Comparison of ENCODE assay signal across 8 mouse cellular contexts in the genomic region with DNA sequence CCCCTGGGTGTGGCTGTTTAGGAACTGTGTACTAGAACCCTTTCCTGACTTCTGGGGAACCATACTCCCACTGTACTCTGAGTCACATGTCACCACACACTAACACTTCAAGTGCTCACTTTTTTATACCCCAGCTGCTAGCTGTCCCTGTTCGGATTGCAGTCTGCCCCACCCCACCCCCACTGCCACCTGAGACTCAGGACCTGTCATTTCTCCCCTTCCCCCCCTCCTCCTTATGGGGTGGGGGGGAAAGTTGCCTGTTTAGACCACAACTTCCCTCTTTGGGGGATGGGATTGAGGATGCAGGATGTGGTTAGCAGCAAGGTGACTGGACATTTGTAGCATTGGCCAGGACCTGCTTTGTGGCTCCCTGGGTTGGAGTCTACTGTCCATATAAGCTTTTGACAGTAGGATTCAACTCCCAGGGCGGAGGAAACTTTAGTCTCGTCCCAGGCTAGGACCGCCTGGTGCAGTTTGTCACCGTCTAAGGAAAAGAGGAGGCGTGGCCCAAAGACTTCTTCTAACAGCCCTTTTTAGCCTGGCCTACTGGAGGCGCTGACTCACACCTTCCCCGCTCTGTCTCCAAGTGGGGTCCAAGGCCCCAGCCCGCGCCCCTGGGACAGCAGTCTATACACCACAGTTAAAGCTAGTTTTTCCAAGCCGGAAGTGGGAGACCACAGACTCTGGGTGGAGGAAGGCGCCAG. TPM values are rescaled to one million over a fixed set of nuclear protein-coding genes. Genes with fewer than 3 reads are reported as not detected.
DNase-seq lines count a peak whose midpoint lies in the region; ATAC-seq lines count a peak whose summit lies in the region.

No protein-coding gene starts in this region.

- no peak for DNase-seq in heart, embryonic 10.5 days (ENCODE audit: low spot score)
- DNase-seq in heart, postnatal 14 days = no peak
- DNase-seq in B cell, adult 2 months = peak; percentile 62 to 70
- peak; percentile 40 for DNase-seq in embryo, embryonic 10.5 days (ENCODE audit: low spot score)
- no peak for DNase-seq in urinary bladder, adult 2 months (ENCODE audit: low spot score)
- DNase-seq in cerebellum, postnatal 14 days = no peak

- no peaks in the 10 kb centered on the region for H3K27me3 ChIP-seq in heart, embryonic 10.5 days (ENCODE audit: insufficient read depth, poor library complexity, severe bottlenecking)
- H3K27me3 ChIP-seq in liver, embryonic 12.5 days (replicated peaks) = no peaks in the 10 kb centered on the region
- no peaks in the 10 kb centered on the region for H3K27me3 ChIP-seq in stomach, embryonic 16.5 days (ENCODE audit: control insufficient read depth, insufficient read depth, low read length)

- peak overlapping the region; percentile 67 for H3K4me2 ChIP-seq in liver, embryonic 12.5 days
- peak overlapping the region; percentile 55 for H3K4me2 ChIP-seq in stomach, embryonic 16.5 days (ENCODE audit: low read depth, low read length)

- peak overlapping the region; percentile 50 for H3K4me3 ChIP-seq in heart, embryonic 10.5 days
- peak overlapping the region; percentile 41 for H3K4me3 ChIP-seq in liver, embryonic 12.5 days
- peak overlapping the region; percentile 39 for H3K4me3 ChIP-seq in stomach, embryonic 16.5 days (replicated peaks; ENCODE audit: low read length)

- H3K9ac ChIP-seq in liver, embryonic 12.5 days = peak overlapping the region; percentile 50; the same call in 1 of the 2 replicates
- peak overlapping the region; percentile 61 for H3K9ac ChIP-seq in stomach, embryonic 16.5 days (ENCODE audit: low read length)

- peaks cover 9% of the 10 kb centered on the region; the same call in 1 of the 2 replicates for H3K4me1 ChIP-seq in heart, embryonic 10.5 days
- H3K4me1 ChIP-seq in liver, embryonic 12.5 days = peaks cover 28% of the 10 kb centered on the region
- peaks cover 5% of the 10 kb centered on the region; the same call in 1 of the 2 replicates for H3K4me1 ChIP-seq in stomach, embryonic 16.5 days (ENCODE audit: control insufficient read depth, insufficient read depth, low read length)

- 23% methylated on average over 12 of the region's 12 CpGs for WGBS in heart, embryonic 10.5 days
- WGBS in liver, embryonic 12.5 days (ENCODE audit: insufficient replicate concordance) = 25% methylated on average over 12 of the region's 12 CpGs
- WGBS in stomach, embryonic 16.5 days = 24% methylated on average over 12 of the region's 12 CpGs

- H3K36me3 ChIP-seq in heart, embryonic 10.5 days = peaks cover 5% of the 10 kb centered on the region; the same call in 1 of the 2 replicates
- H3K36me3 ChIP-seq in liver, embryonic 12.5 days = 0 out of 2 replicates have a peak, but pooled peaks cover 1% of the 10 kb centered on the region
- no peaks in the 10 kb centered on the region for H3K36me3 ChIP-seq in stomach, embryonic 16.5 days (ENCODE audit: control insufficient read depth, insufficient read depth, low read length)

- intact Hi-C loops in heart, postnatal 14 days (cut with DNase I) = no loop called here

- no peaks in the 10 kb centered on the region for H3K9me3 ChIP-seq in heart, embryonic 10.5 days
- H3K9me3 ChIP-seq in liver, embryonic 12.5 days (replicated peaks) = no peaks in the 10 kb centered on the region
- no peaks in the 10 kb centered on the region for H3K9me3 ChIP-seq in stomach, embryonic 16.5 days (replicated peaks; ENCODE audit: control insufficient read depth, low read length)

- peak; percentile 44; the same call in 1 of the 2 replicates for ATAC-seq in liver, embryonic 12.5 days
- ATAC-seq in stomach, embryonic 16.5 days (ENCODE audit: insufficient read depth, low FRiP score) = peak; percentile 8; the same call in 1 of the 2 replicates

- H3K27ac ChIP-seq in heart, embryonic 10.5 days = peak overlapping the region; percentile 80; the same call in 1 of the 2 replicates
- peak overlapping the region; percentile 12; the same call in 1 of the 2 replicates for H3K27ac ChIP-seq in liver, embryonic 12.5 days
- peak overlapping the region; percentile 94 for H3K27ac ChIP-seq in stomach, embryonic 16.5 days (ENCODE audit: low read length)

RNA-seq across cellular contexts. Expression of a gene that starts 2.5 kb away (rescaled TPM):
- polyA plus RNA-seq in heart, embryonic 10.5 days (2016; fragmentation: Nextera tagmentation; extraction: Ambion mirVana) = 147 and 155 TPM in 2 replicates
- 10 to 100 TPM; 43.8 to 58.0 TPM for total RNA-seq in heart, postnatal 14 days (2021)
- 36.2 and 37.6 TPM in 2 replicates for polyA plus RNA-seq in liver, embryonic 12.5 days (2016; fragmentation: Nextera tagmentation; extraction: Ambion mirVana)
- polyA plus RNA-seq in stomach, embryonic 16.5 days (2015; fragmentation: Nextera tagmentation; extraction: Ambion mirVana) = 233 and 283 TPM in 2 replicates
- polyA plus RNA-seq in urinary bladder, adult 2 months (2012; rRNA removed) = 233 and 234 TPM in 2 replicates

RNA-seq across cellular contexts. Expression of a gene that starts 7.3 kb away (rescaled TPM):
- 0.05 and 0.06 TPM in 2 replicates for polyA plus RNA-seq in heart, embryonic 10.5 days (2016; fragmentation: Nextera tagmentation; extraction: Ambion mirVana)
- total RNA-seq in heart, postnatal 14 days (2021) = 10 to 100 TPM; 18.4 to 21.2 TPM
- 0.04 TPM in 1 of 2 replicates, not detected in the other for polyA plus RNA-seq in liver, embryonic 12.5 days (2016; fragmentation: Nextera tagmentation; extraction: Ambion mirVana)
- 0.80 and 0.87 TPM in 2 replicates for polyA plus RNA-seq in stomach, embryonic 16.5 days (2015; fragmentation: Nextera tagmentation; extraction: Ambion mirVana)
- polyA plus RNA-seq in urinary bladder, adult 2 months (2012; rRNA removed) = 1.1 and 1.6 TPM in 2 replicates

RNA-seq across cellular contexts. Expression of a gene that starts 16.7 kb away (rescaled TPM):
- 6.7 and 8.0 TPM in 2 replicates for polyA plus RNA-seq in heart, embryonic 10.5 days (2016; fragmentation: Nextera tagmentation; extraction: Ambion mirVana)
- total RNA-seq in heart, postnatal 14 days (2021) = 10 to 100 TPM; 19.4 to 21.4 TPM
- 1.3 and 1.4 TPM in 2 replicates for polyA plus RNA-seq in liver, embryonic 12.5 days (2016; fragmentation: Nextera tagmentation; extraction: Ambion mirVana)
- polyA plus RNA-seq in stomach, embryonic 16.5 days (2015; fragmentation: Nextera tagmentation; extraction: Ambion mirVana) = 11.1 and 12.7 TPM in 2 replicates
- polyA plus RNA-seq in urinary bladder, adult 2 months (2012; rRNA removed) = 12.1 and 16.3 TPM in 2 replicates

RNA-seq across cellular contexts. Expression of a gene that starts 23.2 kb away (rescaled TPM):
- polyA plus RNA-seq in heart, embryonic 10.5 days (2016; fragmentation: Nextera tagmentation; extraction: Ambion mirVana) = 38.1 and 38.5 TPM in 2 replicates
- 10 to 100 TPM; 21.4 to 21.5 TPM for total RNA-seq in heart, postnatal 14 days (2021)
- 18.9 and 20.8 TPM in 2 replicates for polyA plus RNA-seq in liver, embryonic 12.5 days (2016; fragmentation: Nextera tagmentation; extraction: Ambion mirVana)
- 37.9 and 38.4 TPM in 2 replicates for polyA plus RNA-seq in stomach, embryonic 16.5 days (2015; fragmentation: Nextera tagmentation; extraction: Ambion mirVana)
- polyA plus RNA-seq in urinary bladder, adult 2 months (2012; rRNA removed) = 20.6 and 21.9 TPM in 2 replicates

RNA-seq across cellular contexts. Expression of a gene that starts 35.5 kb away (rescaled TPM):
- polyA plus RNA-seq in heart, embryonic 10.5 days (2016; fragmentation: Nextera tagmentation; extraction: Ambion mirVana) = 0.91 and 1.1 TPM in 2 replicates
- total RNA-seq in heart, postnatal 14 days (2021) = 1 to 10 TPM; 1.4 to 1.8 TPM
- 0.41 and 0.76 TPM in 2 replicates for polyA plus RNA-seq in liver, embryonic 12.5 days (2016; fragmentation: Nextera tagmentation; extraction: Ambion mirVana)
- polyA plus RNA-seq in stomach, embryonic 16.5 days (2015; fragmentation: Nextera tagmentation; extraction: Ambion mirVana) = 9.8 and 10.3 TPM in 2 replicates
- polyA plus RNA-seq in urinary bladder, adult 2 months (2012; rRNA removed) = 3.6 and 4.0 TPM in 2 replicates

Comparison
In these comparisons a context has a peak if more than half of its experiments do, and no peak if none do; other contexts are left out.
1. DNase-seq: peak in B cell, adult 2 months (2 of 2) and embryo, embryonic 10.5 days (single experiment); none in heart, embryonic 10.5 days (single experiment), heart, postnatal 14 days (0 of 2), urinary bladder, adult 2 months (single experiment) and cerebellum, postnatal 14 days (0 of 2).
2. H3K27ac ChIP-seq: peak in every context shown above with its lines; median percentile 94 in stomach, embryonic 16.5 days; 80 in heart, embryonic 10.5 days; 12 in liver, embryonic 12.5 days.
3. Peak in every context shown above with its lines, with median percentiles within 50 percentile points of each other: H3K4me3 ChIP-seq.